Mouse (Mus musculus) CH12.LX (cell line): ENCODE results near the gene Smc2. TPM values are rescaled to one million over a fixed set of nuclear protein-coding genes. Genes with fewer than 3 reads are reported as not detected.

Source experiments
- DNase-seq: peaks from one replicate; pipeline ENCODE4 v3.0.0-alpha.2; 2013; ENCODE audit errors: extremely low read depth
- H3K27ac ChIP-seq: 2 replicates; pipeline ENCODE4 v1.5.1; 2012; ENCODE audit warnings: low read depth, mild to moderate bottlenecking, control low read depth, moderate library complexity; ENCODE audit not compliant: insufficient read depth
- H3K27me3 ChIP-seq: replicated peaks from 2 replicates; pipeline ENCODE3; 2012; ENCODE audit warnings: inconsistent platforms
- H3K36me3 ChIP-seq, 2 experiments: replicated peaks in 1 of 2; 2 replicates each; pipeline versions ENCODE3 to v1.6.1; 2012; ENCODE audit warnings: inconsistent platforms in 1 of 2, low read length in 1 of 2, mild to moderate bottlenecking in 1 of 2, mixed read lengths in 1 of 2, moderate library complexity in 1 of 2; ENCODE audit not compliant: control insufficient read depth in 1 of 2, insufficient read depth in 1 of 2
- H3K4me1 ChIP-seq, 2 experiments: 2 replicates each; pipeline ENCODE4 v1.6.1; 2012; ENCODE audit warnings: inconsistent platforms in 1 of 2, moderate library complexity in 1 of 2; ENCODE audit not compliant: insufficient read depth in 2 of 2, control insufficient read depth in 1 of 2
- H3K4me2 ChIP-seq: 2 replicates; pipeline ENCODE4 v1.6.1; 2012; ENCODE audit warnings: low read depth, mild to moderate bottlenecking, control low read depth; ENCODE audit not compliant: poor library complexity, insufficient read depth, severe bottlenecking
- H3K4me3 ChIP-seq, 3 experiments: fragments of 150-350 bp in 1 of 3; sonication (generic) in 1 of 3; replicated peaks in 1 of 3; 2 replicates each; pipeline versions ENCODE3 to v1.5.1; 2011 to 2012; ENCODE audit warnings: low read depth in 2 of 3, low read length in 2 of 3, mild to moderate bottlenecking in 2 of 3, moderate library complexity in 2 of 3, control low read depth in 1 of 3, improper control_type of control experiment in 1 of 3, inconsistent platforms in 1 of 3, mixed read lengths in 1 of 3; ENCODE audit not compliant: poor library complexity in 1 of 3
- H3K79me2 ChIP-seq: replicated peaks from 2 replicates; pipeline ENCODE4 v1.6.1; 2012; ENCODE audit warnings: mild to moderate bottlenecking, moderate library complexity; ENCODE audit not compliant: control insufficient read depth, poor library complexity, insufficient read depth, severe bottlenecking; ENCODE audit errors: extremely low read depth
- H3K9ac ChIP-seq: 2 replicates; pipeline ENCODE4 v1.6.1; 2012; ENCODE audit warnings: low read depth, mild to moderate bottlenecking, control low read depth, moderate library complexity; ENCODE audit not compliant: insufficient read depth
- H3K9me3 ChIP-seq: replicated peaks from 2 replicates; pipeline ENCODE3; 2012; ENCODE audit warnings: low read length, inconsistent platforms, mixed read lengths
- CHD1 ChIP-seq: IDR thresholded peaks from 2 replicates; pipeline ENCODE4 v1.6.1; 2012; ENCODE audit warnings: low read depth, low read length, improper control_type of control experiment, inconsistent platforms
- CTCF ChIP-seq, 2 experiments: IDR thresholded peaks in 1 of 2; conservative IDR thresholded peaks in 1 of 2; 2 replicates each; pipeline ENCODE4 v1.5.1; 2011 to 2012; ENCODE audit warnings: low read depth in 2 of 2, low read length in 2 of 2, improper control_type of control experiment in 1 of 2, inconsistent platforms in 1 of 2, mild to moderate bottlenecking in 1 of 2, moderate library complexity in 1 of 2
- EP300 ChIP-seq: IDR thresholded peaks from 2 replicates; pipeline ENCODE4 v1.6.1; 2011; ENCODE audit warnings: low read length, improper control_type of control experiment
- HCFC1 ChIP-seq: IDR thresholded peaks from 2 replicates; pipeline ENCODE4 v1.6.1; 2012; ENCODE audit warnings: low read depth, mild to moderate bottlenecking, inconsistent platforms, low read length, improper control_type of control experiment
- IRF4 ChIP-seq: IDR thresholded peaks from 2 replicates; pipeline ENCODE4 v1.6.1; 2014; ENCODE audit warnings: low read depth, mild to moderate bottlenecking, inconsistent platforms, low read length, improper control_type of control experiment
- JUND ChIP-seq: conservative IDR thresholded peaks from 2 replicates; pipeline ENCODE4 v1.6.1; 2011; ENCODE audit warnings: low read depth, low read length, improper control_type of control experiment
- KAT2A ChIP-seq: IDR thresholded peaks from 2 replicates; pipeline ENCODE4 v1.6.1; 2012; ENCODE audit warnings: low read length, improper control_type of control experiment, inconsistent platforms; ENCODE audit not compliant: insufficient replicate concordance
- MAX ChIP-seq: IDR thresholded peaks from 2 replicates; pipeline ENCODE4 v1.6.1; 2011; ENCODE audit warnings: low read length, improper control_type of control experiment
- MEF2A ChIP-seq: IDR thresholded peaks from 2 replicates; pipeline ENCODE4 v1.6.1; 2014; ENCODE audit warnings: low read depth, mild to moderate bottlenecking, inconsistent platforms, low read length, improper control_type of control experiment, borderline replicate concordance
- MYC ChIP-seq: IDR thresholded peaks from 2 replicates; pipeline ENCODE4 v1.6.1; 2011; ENCODE audit warnings: low read depth, mild to moderate bottlenecking, improper control_type of control experiment, low read length
- PAX5 ChIP-seq: IDR thresholded peaks from 2 replicates; pipeline ENCODE4 v1.6.1; 2012; ENCODE audit warnings: low read length, inconsistent platforms, mixed read lengths
- POLR2A ChIP-seq: IDR thresholded peaks from 2 replicates; pipeline ENCODE4 v1.6.1; 2011; ENCODE audit warnings: low read depth, mild to moderate bottlenecking, improper control_type of control experiment, low read length
- RAD21 ChIP-seq: IDR thresholded peaks from 2 replicates; pipeline ENCODE4 v1.6.1; 2011; ENCODE audit warnings: low read depth, mild to moderate bottlenecking, low read length, improper control_type of control experiment, moderate library complexity
- RCOR1 ChIP-seq: conservative IDR thresholded peaks from 2 replicates; pipeline ENCODE4 v1.6.1; 2012; ENCODE audit warnings: low read depth, mild to moderate bottlenecking, inconsistent platforms, low read length, improper control_type of control experiment
- SMC3 ChIP-seq: IDR thresholded peaks from 2 replicates; pipeline ENCODE4 v1.6.1; 2011; ENCODE audit warnings: low read depth, low read length, improper control_type of control experiment
- UBTF ChIP-seq: IDR thresholded peaks from 2 replicates; pipeline ENCODE4 v1.6.1; 2012; ENCODE audit warnings: low read depth, mild to moderate bottlenecking, inconsistent platforms, low read length, improper control_type of control experiment, moderate library complexity
- USF2 ChIP-seq: conservative IDR thresholded peaks from 2 replicates; pipeline ENCODE4 v1.6.1; 2011; ENCODE audit warnings: low read depth, low read length, improper control_type of control experiment
- ZKSCAN1 ChIP-seq: IDR thresholded peaks from 2 replicates; pipeline ENCODE4 v1.6.1; 2012; ENCODE audit warnings: low read depth, inconsistent platforms, low read length, improper control_type of control experiment, borderline replicate concordance
- ZMIZ1 ChIP-seq: IDR thresholded peaks from 2 replicates; pipeline ENCODE4 v1.6.1; 2012; ENCODE audit warnings: low read depth, mild to moderate bottlenecking, inconsistent platforms, low read length, improper control_type of control experiment
- ZNF384 ChIP-seq: IDR thresholded peaks from 2 replicates; pipeline ENCODE4 v1.6.1; 2012; ENCODE audit warnings: low read depth, low read length, improper control_type of control experiment, inconsistent platforms
- dilution Hi-C: fragments of 300-500 bp; cut with MboI; formaldehyde crosslinking; loops from 2 replicates; pipeline ENCODE4 v1.14.3; 2020; ENCODE audit warnings: low sequenced_read_pairs; ENCODE audit not compliant: extremely low pct_unique_long_range_greater_than_20kb, extremely low pct_ligation_motif_present
- in situ Hi-C: fragments of 300-500 bp; cut with MboI; formaldehyde crosslinking; loops from 3 replicates; pipeline ENCODE4 v1.14.3; 2019; ENCODE audit warnings: low sequenced_read_pairs, low pct_ligation_motif_present, low pct_unique_long_range_greater_than_20kb, mixed read lengths
- polyA plus RNA-seq: library from polyadenylated mRNA; unstranded; fragments of >175 nt; gene quantifications from 2 replicates; pipeline ENCODE4 v1.2.1, GENCODE M21; 2012; ENCODE audit warnings: low read depth; ENCODE audit not compliant: insufficient read length
- total RNA-seq, 2 experiments: library from RNA; depleted of rRNA; stranded (reverse); fragments of 300-350 nt in 1 of 2; fragments of >200 nt in 1 of 2; gene quantifications; 2 replicates each; pipeline ENCODE4 v1.2.3; 2012 to 2014

The Smc2 gene
- total and polyA plus RNA-seq, 3 experiments = 60.3 to 79.7 (median 71.0) TPM

DNA sequence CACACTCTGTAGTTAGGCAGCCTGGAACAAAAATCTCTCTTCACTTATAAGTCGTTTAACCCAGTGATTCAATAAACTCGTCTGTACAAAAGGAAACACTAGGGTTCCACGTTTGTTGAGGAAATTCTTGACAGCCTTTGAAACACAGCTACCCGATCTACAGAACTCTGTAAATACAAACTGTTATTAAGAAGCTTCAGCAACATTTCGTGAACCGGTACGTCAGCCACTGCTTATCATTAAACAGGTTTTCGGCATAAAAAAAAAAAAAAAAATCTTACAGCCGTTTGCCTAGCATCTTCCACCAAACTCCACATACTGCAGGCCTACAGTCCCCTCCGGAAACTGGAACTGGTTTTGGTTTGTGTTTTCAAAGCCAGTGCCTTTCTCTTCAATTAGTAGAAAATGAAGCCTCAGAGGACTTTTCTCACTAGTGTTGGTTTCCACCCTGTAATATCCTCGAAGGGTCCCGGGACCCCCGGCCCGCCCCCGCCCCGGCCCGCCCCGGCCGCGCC, 615 bp upstream of the Smc2 start:
- peak overlapping the region; percentile 61 for H3K4me2 ChIP-seq
- dilution Hi-C loops = no loop called here
- TF ChIP-seq ZNF384 = peak; percentile 68
- TF ChIP-seq KAT2A = no peak
- TF ChIP-seq CHD1 = no peak

DNA sequence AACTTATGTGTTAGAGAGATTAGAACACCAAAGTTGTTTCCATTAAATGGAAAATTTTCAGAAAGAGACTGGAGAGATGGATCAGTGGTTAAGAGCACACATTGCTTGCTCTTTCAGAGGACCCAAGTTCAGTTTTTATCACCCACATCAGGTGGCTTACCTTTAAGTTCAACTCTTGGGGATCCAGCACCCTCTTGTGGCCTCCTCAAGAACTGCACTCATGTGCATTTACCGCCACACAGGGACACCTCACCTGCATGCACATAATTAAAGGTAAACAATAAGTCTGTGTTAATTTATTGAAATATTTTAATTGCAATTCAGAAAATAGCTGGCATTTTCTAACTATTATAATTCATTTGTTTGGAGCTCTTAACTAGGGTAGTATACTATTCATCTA, 20.7 kb downstream of the Smc2 start:
- Histone ChIP-seq H3K4me3 (no peak overlapping the region), H3K4me1 (no peaks in the 10 kb centered on the region), H3K27me3 (no peaks in the 10 kb centered on the region), H3K9me3 (peaks cover 2% of the 10 kb centered on the region), H3K79me2 (no peaks in the 10 kb centered on the region), H3K36me3 (peaks cover 49 to 78% of the 10 kb centered on the region in 2 experiments), H3K27ac (no peak overlapping the region), H3K9ac (no peak overlapping the region), H3K4me2 (no peak overlapping the region)
- in situ Hi-C loops = no loop called here
- dilution Hi-C loops = no loop called here
- TF ChIP-seq RAD21 (peak; percentile 25), RCOR1 (no peak), CTCF (conservative IDR thresholded peaks at IDR 0.05 in 1 of 2, IDR thresholded peaks at IDR 0.05 in 1 of 2; ENCODE audit: low read depth in 2 of 2, low read length in 2 of 2) (peak; percentile 47 to 60; a peak in 3 of 4 replicates), SMC3 (0 out of 2 replicates have a peak, but pooled peaks have one; percentile 8), HCFC1 (no peak), ZMIZ1 (no peak)
- peak; percentile 15 for DNase-seq

More for the DNA sequence above, 615 bp upstream of the Smc2 start:
- Histone ChIP-seq H3K9ac (peak overlapping the region; percentile 94), H3K27me3 (no peaks in the 10 kb centered on the region), H3K79me2 (peaks cover 36% of the 10 kb centered on the region), H3K36me3 (peaks cover 11 to 20% of the 10 kb centered on the region in 2 experiments), H3K4me3 (peak overlapping the region; percentile 58 to 69 (median 61)), H3K27ac (no peak overlapping the region), H3K4me1 (peaks cover 0 to 4% of the 10 kb centered on the region in 2 experiments; a peak in 1 of 4 replicates), H3K9me3 (no peaks in the 10 kb centered on the region)
- in situ Hi-C loops = no loop called here
- DNase-seq = no peak

DNA sequence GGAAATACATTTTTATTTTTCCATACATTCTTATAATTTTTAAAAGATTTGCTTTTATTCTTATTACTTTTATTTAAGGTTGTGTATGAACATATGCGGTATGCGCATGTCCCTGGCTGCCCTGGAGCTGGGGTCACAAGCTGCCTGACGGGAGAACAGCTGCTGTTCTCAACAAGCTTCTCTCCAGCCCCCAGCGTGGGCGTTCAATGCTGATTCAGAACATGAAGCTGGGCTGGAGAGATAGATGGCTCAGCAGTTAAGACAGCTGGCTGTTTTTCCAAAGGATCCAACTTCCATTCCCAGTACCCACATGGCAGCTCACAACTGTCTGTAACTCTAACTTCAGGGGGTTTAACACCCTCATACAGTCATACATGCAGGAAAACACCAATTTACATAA, 22.3 kb downstream of the Smc2 start:
- in situ Hi-C loops (no loop called here), dilution Hi-C loops (no loop called here)
- H3K79me2 ChIP-seq = no peaks in the 10 kb centered on the region
- H3K9me3 ChIP-seq = peaks cover 2% of the 10 kb centered on the region
- H3K4me2 ChIP-seq = no peak overlapping the region
- H3K36me3 ChIP-seq = peaks cover 41 to 77% of the 10 kb centered on the region in 2 experiments
- no peak for DNase-seq
- no peaks in the 10 kb centered on the region for H3K4me1 ChIP-seq
- H3K27ac ChIP-seq = no peak overlapping the region
- H3K4me3 ChIP-seq = no peak overlapping the region
- H3K9ac ChIP-seq = no peak overlapping the region
- TF ChIP-seq MEF2A (no peak), POLR2A (no peak), MYC (no peak), EP300 (no peak), ZMIZ1 (no peak), ZNF384 (no peak), KAT2A (no peak), PAX5 (no peak), RCOR1 (no peak), MAX (no peak), USF2 (no peak), UBTF (no peak), ZKSCAN1 (no peak), IRF4 (no peak), HCFC1 (no peak), JUND (no peak), RAD21 (no peak)
- no peaks in the 10 kb centered on the region for H3K27me3 ChIP-seq
